Mouse (Mus musculus) ES-E14 (cell line): Measurements from ENCODE around the gene Lrrc8d.

Source experiments
- MAFK ChIP-seq: IDR thresholded peaks from 2 replicates; pipeline ENCODE4 v1.6.1; 2014; ENCODE audit warnings: mild to moderate bottlenecking, low read depth, low read length, inconsistent platforms; ENCODE audit not compliant: insufficient read depth
- ZC3H11A ChIP-seq: IDR thresholded peaks from 2 replicates; pipeline ENCODE4 v1.6.1; 2012; ENCODE audit warnings: low read depth, mild to moderate bottlenecking, inconsistent platforms, low read length, borderline replicate concordance

GRCm38 (mm10) chr5:105779331-105779730 lies 79.6 kb downstream of the Lrrc8d start:
- TF ChIP-seq MAFK (no peak), ZC3H11A (no peak)
